Mouse (Mus musculus) erythroblast, embryonic 14.5 days (primary cell): ENCODE results near the gene Gatc.

Experiments
- GATA1 ChIP-seq: IDR thresholded peaks from 2 replicates; pipeline ENCODE4 v1.6.1; 2012; ENCODE audit warnings: low read length, inconsistent platforms, mixed read lengths
- TAL1 ChIP-seq: IDR thresholded peaks from 3 replicates; pipeline ENCODE4 v1.6.1; 2012; ENCODE audit warnings: low read length, inconsistent platforms, mixed read lengths

DNA sequence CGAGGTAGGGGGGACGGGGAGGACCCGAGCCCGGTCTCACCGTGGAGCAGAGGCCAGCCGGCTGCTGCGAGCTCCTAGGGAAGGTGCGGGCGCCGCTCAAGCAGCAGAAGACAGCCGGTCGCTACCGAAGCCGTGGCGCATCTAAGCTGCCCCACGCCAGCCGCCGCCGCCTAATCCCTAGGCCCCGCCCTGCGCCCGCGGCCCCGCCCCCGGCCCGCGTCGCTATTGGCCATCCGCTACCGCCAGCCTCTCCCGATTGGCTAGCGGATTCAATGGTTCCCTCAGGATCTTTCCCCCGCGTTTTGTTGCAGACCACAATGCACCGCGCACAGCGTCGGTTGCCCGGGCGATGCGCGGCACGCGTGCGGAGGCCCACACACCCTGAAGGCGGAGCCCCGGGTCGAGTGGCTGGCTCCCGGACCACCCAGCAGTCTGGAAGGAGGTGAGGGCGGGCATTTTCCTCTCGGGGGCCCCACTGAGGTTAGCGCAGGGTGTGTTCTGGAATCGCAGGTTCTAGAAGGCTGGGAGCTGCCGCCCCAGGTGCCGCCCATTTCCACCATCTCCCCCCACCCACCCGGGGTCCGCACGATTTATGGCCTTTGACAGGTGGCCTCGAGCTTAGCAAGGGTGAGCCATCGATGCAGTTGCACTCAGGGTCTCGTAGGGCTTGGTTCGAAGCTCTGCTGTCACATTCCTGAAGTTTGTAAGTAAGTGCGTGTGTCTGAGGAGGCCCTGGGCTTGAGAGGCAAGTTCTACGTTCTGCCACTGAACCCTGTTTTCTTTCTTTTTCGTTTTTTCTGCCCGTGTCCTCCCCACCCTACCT, 40.0 kb downstream of the Gatc start, which contains the start of gene Dynll1:
- no peak for TF ChIP-seq TAL1
- no peak for TF ChIP-seq GATA1
